Mouse (Mus musculus) kidney, adult 2 months (tissue): ENCODE data around the gene Mt4.

ENCODE experiments used
- CTCF ChIP-seq: fragments of 200-500 bp; conservative IDR thresholded peaks from 2 replicates; pipeline ENCODE4 v1.5.1; 2011; ENCODE audit warnings: low read depth, mild to moderate bottlenecking, control low read depth, low read length, moderate library complexity, mixed read lengths; ENCODE audit not compliant: insufficient read depth, insufficient read length
- POLR2A ChIP-seq: fragments of 200-500 bp; IDR thresholded peaks from one replicate; pipeline ENCODE4 v1.6.1; 2011; ENCODE audit warnings: low read depth, low read length, control low read depth

DNA sequence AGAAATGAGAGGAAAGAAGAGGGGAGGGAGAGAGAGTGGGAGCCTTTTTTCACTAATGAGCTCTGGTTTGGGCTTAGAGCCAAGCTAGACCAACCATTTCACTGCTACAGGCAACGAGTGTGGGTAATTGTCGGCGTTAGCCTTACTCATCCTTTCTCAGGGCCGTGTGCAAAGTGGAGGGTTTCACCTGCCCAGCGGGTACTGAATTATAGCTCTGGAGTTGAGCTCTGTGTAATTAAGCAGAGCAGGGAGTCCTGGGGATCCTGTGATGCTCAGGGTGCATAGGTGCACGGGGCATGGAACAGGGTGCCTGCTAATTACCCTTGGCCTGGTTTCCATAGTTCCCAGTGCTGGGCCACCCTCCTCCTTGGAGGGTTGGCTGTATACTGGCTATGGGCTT is 9.3 kb upstream of the Mt4 start:
- TF ChIP-seq POLR2A (no peak), CTCF (no peak)
